In the genomic region with DNA sequence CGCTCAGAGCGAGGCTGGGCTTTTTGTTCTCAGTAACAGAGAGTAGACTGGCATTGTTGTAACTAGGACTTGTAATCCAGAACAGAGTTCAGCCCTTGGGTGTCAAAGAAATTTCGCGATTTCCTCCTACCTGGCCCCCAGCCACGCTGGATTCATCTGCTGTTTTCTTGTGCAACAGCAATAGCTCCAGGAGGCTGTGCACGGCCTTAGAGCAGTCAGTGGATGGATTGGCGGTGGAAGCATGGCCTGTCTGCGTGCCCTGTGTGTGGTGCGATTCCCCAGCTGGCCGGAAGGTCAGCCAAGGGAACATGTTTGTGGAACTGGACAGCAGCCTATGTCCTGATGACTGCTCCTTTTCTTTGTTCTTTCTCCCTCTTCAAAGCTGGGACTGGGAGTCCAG, we compare ENCODE assay signal across 8 mouse cellular contexts. TPM values are rescaled to one million over a fixed set of nuclear protein-coding genes. Genes with fewer than 3 reads are reported as not detected.
DNase-seq lines count a peak whose midpoint lies in the region; ATAC-seq lines count a peak whose summit lies in the region.

No protein-coding gene starts in this region.

- WGBS in heart, embryonic 10.5 days = 79% methylated on average over 10 of the region's 10 CpGs
- WGBS in midbrain, embryonic 14.5 days = 73% methylated on average over 10 of the region's 10 CpGs

- no peak overlapping the region for H3K4me3 ChIP-seq in heart, embryonic 10.5 days
- H3K4me3 ChIP-seq in brown adipose tissue, adult 24 weeks (ENCODE audit: insufficient read depth, low read depth, low read length) = no peak overlapping the region
- H3K4me3 ChIP-seq in midbrain, embryonic 14.5 days (replicated peaks; ENCODE audit: low read depth, low read length) = no peak overlapping the region

- H3K9ac ChIP-seq in midbrain, embryonic 14.5 days (replicated peaks; ENCODE audit: low read length) = no peak overlapping the region

- H3K9me3 ChIP-seq in heart, embryonic 10.5 days = no peaks in the 10 kb centered on the region
- H3K9me3 ChIP-seq in midbrain, embryonic 14.5 days (ENCODE audit: control insufficient read depth, low read length) = no peaks in the 10 kb centered on the region

- ATAC-seq in megakaryocyte progenitor cell, adult 5-6 weeks (replicated peaks; ENCODE audit: poor library complexity) = no peak
- ATAC-seq in midbrain, embryonic 14.5 days (ENCODE audit: low FRiP score, low TSS enrichment) = no peak

- H3K4me1 ChIP-seq in heart, embryonic 10.5 days = no peaks in the 10 kb centered on the region
- H3K4me1 ChIP-seq in brown adipose tissue, adult 24 weeks (ENCODE audit: control insufficient read depth, insufficient read depth, insufficient read length, low read length) = no peaks in the 10 kb centered on the region; the same call in 1 of the 2 replicates
- no peaks in the 10 kb centered on the region for H3K4me1 ChIP-seq in midbrain, embryonic 14.5 days (ENCODE audit: control insufficient read depth, insufficient read depth, low read length)

- intact Hi-C loops in heart, postnatal 10 days (cut with DNase I) = no loop called here

- no peak overlapping the region for H3K27ac ChIP-seq in heart, embryonic 10.5 days
- H3K27ac ChIP-seq in brown adipose tissue, adult 24 weeks (replicated peaks; ENCODE audit: low read depth, low read length) = peak overlapping the region; percentile 43
- H3K27ac ChIP-seq in midbrain, embryonic 14.5 days (replicated peaks; ENCODE audit: low read depth, low read length) = no peak overlapping the region

- DNase-seq in heart, adult 11 months = peak; percentile 99
- no peak for DNase-seq in heart, embryonic 10.5 days (ENCODE audit: low spot score)
- peak; percentile 82 to 85 for DNase-seq in heart, postnatal 10 days
- peak; percentile 39 for DNase-seq in ovary, postnatal 14 days (ENCODE audit: low spot score)
- DNase-seq in left cerebral cortex, adult 18-20 months (ENCODE audit: low spot score in 2 of 2) = no peak
- no peak for DNase-seq in midbrain, embryonic 14.5 days

- 0 out of 2 replicates have a peak, but pooled peaks cover 3% of the 10 kb centered on the region for H3K27me3 ChIP-seq in heart, embryonic 10.5 days (ENCODE audit: insufficient read depth, poor library complexity, severe bottlenecking)
- no peaks in the 10 kb centered on the region for H3K27me3 ChIP-seq in midbrain, embryonic 14.5 days (ENCODE audit: control insufficient read depth, insufficient read depth, low read length)

- H3K36me3 ChIP-seq in heart, embryonic 10.5 days = no peaks in the 10 kb centered on the region
- no peaks in the 10 kb centered on the region for H3K36me3 ChIP-seq in midbrain, embryonic 14.5 days (ENCODE audit: control insufficient read depth, insufficient read depth, low read length)

- H3K4me2 ChIP-seq in midbrain, embryonic 14.5 days (ENCODE audit: low read length) = no peak overlapping the region

RNA-seq across cellular contexts. Expression of a gene that starts 46.4 kb away (rescaled TPM):
- polyA plus RNA-seq in heart, embryonic 10.5 days (2016; fragmentation: Nextera tagmentation; extraction: Ambion mirVana) = 51.5 and 58.1 TPM in 2 replicates
- 91.2 and 113 TPM in 2 replicates for polyA plus RNA-seq in brown adipose tissue, adult 24 weeks (2012; ENCODE audit: insufficient read depth, insufficient read length, missing spikeins)
- 10 to 100 TPM; 13.1 to 13.9 TPM for total RNA-seq in heart, postnatal 10 days (2021)
- 10 to 100 TPM; 55.2 to 58.5 TPM for total RNA-seq in left cerebral cortex, adult 18-20 months (2021)
- total RNA-seq in megakaryocyte progenitor cell, adult 5-6 weeks (2015) = 31.1 and 31.4 TPM in 2 replicates
- 26.5 and 26.8 TPM in 2 replicates for total RNA-seq in megakaryocyte progenitor cell, adult 5-6 weeks (2017)
- 71.8 and 76.3 TPM in 2 replicates for polyA plus RNA-seq in midbrain, embryonic 14.5 days (2014; fragmentation: Nextera tagmentation; extraction: Ambion mirVana)

Comparison
In these comparisons a context has a peak if more than half of its experiments do, and no peak if none do; other contexts are left out.
1. DNase-seq: peak in heart, adult 11 months (single experiment), heart, postnatal 10 days (2 of 2) and ovary, postnatal 14 days (single experiment); none in heart, embryonic 10.5 days (single experiment), left cerebral cortex, adult 18-20 months (0 of 2) and midbrain, embryonic 14.5 days (single experiment).